Mouse (Mus musculus): ENCODE measurements around the gene Aspdh. TPM values are rescaled to one million over a fixed set of nuclear protein-coding genes. Genes with fewer than 3 reads are reported as not detected.

Gene Aspdh
- polyA plus RNA-seq, 1 experiment from 2014 or later, result 0.62 TPM

GRCm38 (mm10) chr7:44467811-44468411, 2.7 kb downstream of the Aspdh start, which contains the start of gene Josd2:
Josd2 (plus strand) TSS chr7:44467980.
- Histone ChIP-seq H3K36me3 (no peaks in the 10 kb centered on the region), H3K9me3 (no peaks in the 10 kb centered on the region), H3K27me3 (peaks cover 24% of the 10 kb centered on the region), H3K27ac (peak within 1 kb of the TSS; percentile 73), H3K4me2 (peak within 1 kb of the TSS; percentile 67), H3K9ac (peak within 1 kb of the TSS; percentile 63), H3K4me1 (peaks cover 52% of the 10 kb centered on the region), H3K4me3 (peak within 1 kb of the TSS; percentile 70)
- peak; percentile 91 for ATAC-seq (ENCODE audit: borderline replicate concordance, extremely low read depth, low FRiP score, low TSS enrichment)
- WGBS, result under 1% methylated on average over 42 of the region's 42 CpGs

- WGBS, result 34% methylated on average over 15 of the region's 15 CpGs
- Histone ChIP-seq H3K27ac (no peak overlapping the region), H3K4me2 (peak overlapping the region; percentile 67), H3K36me3 (no peaks in the 10 kb centered on the region), H3K9me3 (no peaks in the 10 kb centered on the region), H3K9ac (peak overlapping the region; percentile 63), H3K4me1 (peaks cover 58% of the 10 kb centered on the region), H3K27me3 (peaks cover 15% of the 10 kb centered on the region), H3K4me3 (peak overlapping the region; percentile 70)
- ATAC-seq (ENCODE audit: borderline replicate concordance, extremely low read depth, low FRiP score, low TSS enrichment), result no peak; the same call in 1 of the 2 replicates
Observed at GRCm38 (mm10) chr7:44468644-44469285, 3.6 kb downstream of the Aspdh start.

GRCm38 (mm10) chr7:44469677-44470675, 4.8 kb downstream of the Aspdh start:
- Histone ChIP-seq H3K27me3 (peaks cover 4% of the 10 kb centered on the region), H3K9ac (no peak overlapping the region), H3K4me2 (no peak overlapping the region), H3K4me1 (peaks cover 67% of the 10 kb centered on the region), H3K9me3 (no peaks in the 10 kb centered on the region), H3K4me3 (no peak overlapping the region), H3K36me3 (no peaks in the 10 kb centered on the region), H3K27ac (peak overlapping the region; percentile 80; the same call in 1 of the 2 replicates)
- no peak for ATAC-seq (ENCODE audit: borderline replicate concordance, extremely low read depth, low FRiP score, low TSS enrichment)
- 80% methylated on average over 16 of the region's 16 CpGs for whole genome bisulfite sequencing

- H3K27me3 ChIP-seq, result no peaks in the 10 kb centered on the region
- no peak overlapping the region for H3K4me2 ChIP-seq
- WGBS, result 65% methylated on average over 16 of the region's 16 CpGs
- no peaks in the 10 kb centered on the region for H3K9me3 ChIP-seq
- ATAC-seq (ENCODE audit: borderline replicate concordance, extremely low read depth, low FRiP score, low TSS enrichment), result no peak
- H3K36me3 ChIP-seq, result no peaks in the 10 kb centered on the region
- peak overlapping the region; percentile 80 for H3K27ac ChIP-seq
- H3K4me3 ChIP-seq, result no peak overlapping the region
- H3K4me1 ChIP-seq, result peaks cover 72% of the 10 kb centered on the region
- no peak overlapping the region for H3K9ac ChIP-seq
Observed at GRCm38 (mm10) chr7:44470696-44471612, 5.8 kb downstream of the Aspdh start.

GRCm38 (mm10) chr7:44471880-44472557, 6.8 kb downstream of the Aspdh start:
- Histone ChIP-seq H3K27me3 (no peaks in the 10 kb centered on the region; the same call in 1 of the 2 replicates), H3K27ac (peak overlapping the region; percentile 80), H3K9me3 (no peaks in the 10 kb centered on the region), H3K9ac (no peak overlapping the region), H3K36me3 (no peaks in the 10 kb centered on the region), H3K4me2 (peak overlapping the region; percentile 33; the same call in 1 of the 2 replicates), H3K4me3 (no peak overlapping the region), H3K4me1 (peaks cover 71% of the 10 kb centered on the region)
- WGBS, result 24% methylated on average over 6 of the region's 6 CpGs
- ATAC-seq (ENCODE audit: borderline replicate concordance, extremely low read depth, low FRiP score, low TSS enrichment), result peak; percentile 51

- 16% methylated on average over 1 of the region's 1 CpGs for WGBS
- H3K36me3 ChIP-seq, result no peaks in the 10 kb centered on the region
- H3K4me2 ChIP-seq, result peak overlapping the region; percentile 33; the same call in 1 of the 2 replicates
- H3K9ac ChIP-seq, result no peak overlapping the region
- H3K4me3 ChIP-seq, result no peak overlapping the region
- H3K27ac ChIP-seq, result peak overlapping the region; percentile 80
- H3K9me3 ChIP-seq, result no peaks in the 10 kb centered on the region
- ATAC-seq (ENCODE audit: borderline replicate concordance, extremely low read depth, low FRiP score, low TSS enrichment), result peak; percentile 5; the same call in 1 of the 2 replicates
- H3K27me3 ChIP-seq, result peaks cover under 1% of the 10 kb centered on the region; the same call in 1 of the 2 replicates
- H3K4me1 ChIP-seq, result peaks cover 66% of the 10 kb centered on the region
Observed at GRCm38 (mm10) chr7:44472558-44472885, 7.3 kb downstream of the Aspdh start.

GRCm38 (mm10) chr7:44472961-44473646, 7.9 kb downstream of the Aspdh start:
- Histone ChIP-seq H3K36me3 (no peaks in the 10 kb centered on the region), H3K27me3 (peaks cover 6% of the 10 kb centered on the region; the same call in 1 of the 2 replicates), H3K27ac (peak overlapping the region; percentile 80), H3K4me2 (peak overlapping the region; percentile 33; the same call in 1 of the 2 replicates), H3K4me3 (no peak overlapping the region), H3K4me1 (peaks cover 65% of the 10 kb centered on the region), H3K9me3 (no peaks in the 10 kb centered on the region), H3K9ac (no peak overlapping the region)
- 24% methylated on average over 9 of the region's 9 CpGs for WGBS
- no peak for ATAC-seq (ENCODE audit: borderline replicate concordance, extremely low read depth, low FRiP score, low TSS enrichment)

- no peak overlapping the region for H3K4me2 ChIP-seq
- H3K27ac ChIP-seq, result no peak overlapping the region
- 18% methylated on average over 4 of the region's 4 CpGs for WGBS
- H3K4me1 ChIP-seq, result peaks cover 54% of the 10 kb centered on the region
- H3K9me3 ChIP-seq, result no peaks in the 10 kb centered on the region
- no peak overlapping the region for H3K4me3 ChIP-seq
- peaks cover 10% of the 10 kb centered on the region; the same call in 1 of the 2 replicates for H3K27me3 ChIP-seq
- H3K9ac ChIP-seq, result 0 out of 2 replicates have a peak overlapping the region, but pooled peaks have one; percentile 6
- H3K36me3 ChIP-seq, result no peaks in the 10 kb centered on the region
- no peak for ATAC-seq (ENCODE audit: borderline replicate concordance, extremely low read depth, low FRiP score, low TSS enrichment)
Observed at GRCm38 (mm10) chr7:44474419-44474818, 9.2 kb downstream of the Aspdh start.

- H3K36me3 ChIP-seq, result no peaks in the 10 kb centered on the region
- WGBS, result 36% methylated on average over 5 of the region's 5 CpGs
- no peak for ATAC-seq (ENCODE audit: borderline replicate concordance, extremely low read depth, low FRiP score, low TSS enrichment)
- H3K9me3 ChIP-seq, result no peaks in the 10 kb centered on the region
- H3K27ac ChIP-seq, result peak overlapping the region; percentile 19; the same call in 1 of the 2 replicates
- peaks cover 47% of the 10 kb centered on the region for H3K4me1 ChIP-seq
- no peak overlapping the region for H3K9ac ChIP-seq
- peaks cover 13% of the 10 kb centered on the region; the same call in 1 of the 2 replicates for H3K27me3 ChIP-seq
- no peak overlapping the region for H3K4me2 ChIP-seq
- no peak overlapping the region for H3K4me3 ChIP-seq
Observed at GRCm38 (mm10) chr7:44475046-44475614, 9.9 kb downstream of the Aspdh start.
